Mouse (Mus musculus): ENCODE results near the gene Gm42372. TPM values are rescaled to one million over a fixed set of nuclear protein-coding genes. Genes with fewer than 3 reads are reported as not detected.

The Gm42372 gene
- total RNA-seq, 2 experiments from 2014 or later: 1.6 to 2.0 TPM

DNA sequence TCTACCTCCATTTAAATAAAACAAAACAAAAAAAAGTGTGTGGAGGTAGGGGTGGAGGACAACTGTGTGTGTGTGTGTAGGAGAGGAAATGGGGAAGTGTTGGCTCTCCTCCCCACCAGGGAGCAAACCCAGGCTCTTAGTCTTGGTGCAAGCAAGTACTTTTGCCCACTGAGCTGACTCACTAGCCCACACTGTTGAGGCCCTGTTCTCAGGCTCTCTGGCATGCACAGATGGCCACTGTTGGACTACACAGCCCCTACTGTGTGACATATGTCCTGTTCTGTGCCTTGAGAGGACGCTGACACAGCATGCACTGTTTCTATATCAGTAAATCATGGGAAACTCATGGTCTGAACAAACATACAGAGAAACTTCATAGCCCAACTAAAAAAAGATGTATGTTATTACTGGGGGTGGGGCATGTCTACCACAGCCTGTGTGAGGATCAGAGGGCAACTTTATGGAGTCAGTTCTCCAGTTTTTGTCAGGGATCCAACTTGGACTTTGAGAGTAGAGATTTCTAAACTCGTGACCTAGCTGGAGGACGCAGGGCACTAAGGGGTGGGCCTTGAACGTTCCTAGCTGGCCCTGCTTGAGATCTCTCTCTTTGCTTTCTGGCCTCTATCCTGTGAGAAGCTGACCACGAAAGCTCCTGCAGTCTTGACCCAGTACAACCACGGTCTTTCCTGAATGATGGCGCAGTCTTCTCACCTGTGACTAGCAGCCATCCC is 20.5 kb downstream of the Gm42372 start:
- DNase-seq (ENCODE audit: low spot score in 2 of 2): no peak

DNA sequence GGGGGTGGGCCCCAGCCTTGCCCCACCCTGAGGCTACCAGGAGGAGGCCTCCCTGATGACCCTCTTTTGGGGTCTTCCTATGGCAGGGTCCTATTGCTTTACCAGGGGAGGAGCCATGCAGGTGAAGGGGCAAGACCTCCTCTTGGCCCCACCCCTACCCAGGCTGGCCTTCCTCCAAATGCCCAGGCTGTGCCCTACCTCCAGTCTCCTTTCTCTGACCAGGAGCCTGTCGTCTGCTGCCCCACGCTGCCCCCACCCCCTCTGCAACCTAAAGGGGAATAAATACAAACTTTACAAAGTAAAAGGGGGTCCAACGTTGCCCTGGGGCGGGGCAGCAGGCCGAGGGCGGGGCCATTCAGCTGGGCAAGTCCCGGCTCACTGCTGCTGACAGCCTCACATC is 21.8 kb downstream of the Gm42372 start:
- DNase-seq (ENCODE audit: low spot score in 2 of 2): no peak

DNA sequence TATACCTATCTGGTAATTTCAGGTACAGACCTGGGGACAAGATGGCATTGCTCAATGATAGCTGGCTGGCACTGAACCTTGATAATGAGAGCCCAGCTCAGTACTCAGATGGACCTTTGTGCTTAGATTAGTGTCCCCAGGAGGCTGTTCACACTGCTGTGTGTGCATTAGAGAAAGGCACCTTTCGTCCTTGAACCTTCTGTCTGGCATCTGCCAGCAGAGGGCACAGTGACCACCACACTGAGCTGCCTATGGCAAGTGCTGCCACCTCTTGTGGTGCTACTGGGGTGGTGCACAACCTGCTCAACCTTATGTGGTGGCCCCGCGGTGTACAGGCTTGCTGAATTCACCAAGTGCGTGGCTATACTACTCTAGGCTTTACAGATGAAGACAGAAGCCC is 24.4 kb downstream of the Gm42372 start:
- no peak for DNase-seq (ENCODE audit: low spot score in 2 of 2)

DNA sequence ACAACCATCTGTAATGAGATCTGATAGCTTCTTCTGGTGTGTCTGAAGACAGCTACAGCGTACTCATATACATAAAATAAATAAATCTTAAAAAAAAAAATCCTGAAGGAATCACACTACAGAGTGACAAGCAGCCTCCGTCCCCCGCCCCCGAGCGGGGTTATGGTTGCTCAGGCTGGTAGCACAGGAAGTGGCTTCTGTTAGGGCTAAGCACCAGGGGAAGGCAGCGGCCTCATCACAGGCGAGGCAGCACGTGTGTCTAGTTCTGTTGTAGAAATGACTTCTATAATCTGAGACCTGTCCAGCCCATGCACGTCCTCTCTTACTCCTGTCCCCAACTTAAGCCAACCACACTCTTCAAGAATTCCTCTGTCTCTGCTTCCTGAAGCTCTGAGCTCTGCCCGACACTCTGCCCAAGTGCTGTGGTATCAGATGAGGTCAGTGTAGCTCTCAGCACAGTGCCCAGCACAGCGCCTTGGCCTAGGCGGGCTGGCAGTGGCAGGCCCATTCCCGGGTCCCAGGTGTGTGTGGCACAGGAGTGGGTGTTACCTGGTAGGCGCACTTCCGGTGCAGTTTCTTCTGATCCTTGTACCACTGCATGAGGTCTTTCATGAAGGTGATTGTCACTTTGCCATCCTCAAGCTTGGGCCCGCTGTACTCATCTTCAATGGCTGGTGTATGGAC is 26.6 kb downstream of the Gm42372 start:
- DNase-seq (ENCODE audit: low spot score in 2 of 2): no peak

DNA sequence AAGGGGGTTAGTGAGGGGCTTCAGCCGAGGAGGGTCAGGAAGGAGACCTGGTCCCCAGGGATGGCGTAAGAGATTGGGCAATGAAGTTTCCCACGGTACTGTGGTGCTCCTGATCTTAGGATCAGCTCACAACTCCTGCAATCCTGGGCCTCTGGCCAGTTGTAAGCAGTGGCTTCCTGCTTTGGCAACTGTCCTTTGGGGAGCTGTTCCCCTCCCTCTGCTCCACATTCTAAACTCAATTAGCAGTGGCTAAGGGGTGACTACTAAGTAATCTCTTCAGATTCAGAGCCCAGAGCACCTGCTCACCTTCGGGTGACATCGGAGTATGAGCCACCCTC is 27.1 kb downstream of the Gm42372 start:
- no peak for DNase-seq (ENCODE audit: low spot score in 2 of 2)

DNA sequence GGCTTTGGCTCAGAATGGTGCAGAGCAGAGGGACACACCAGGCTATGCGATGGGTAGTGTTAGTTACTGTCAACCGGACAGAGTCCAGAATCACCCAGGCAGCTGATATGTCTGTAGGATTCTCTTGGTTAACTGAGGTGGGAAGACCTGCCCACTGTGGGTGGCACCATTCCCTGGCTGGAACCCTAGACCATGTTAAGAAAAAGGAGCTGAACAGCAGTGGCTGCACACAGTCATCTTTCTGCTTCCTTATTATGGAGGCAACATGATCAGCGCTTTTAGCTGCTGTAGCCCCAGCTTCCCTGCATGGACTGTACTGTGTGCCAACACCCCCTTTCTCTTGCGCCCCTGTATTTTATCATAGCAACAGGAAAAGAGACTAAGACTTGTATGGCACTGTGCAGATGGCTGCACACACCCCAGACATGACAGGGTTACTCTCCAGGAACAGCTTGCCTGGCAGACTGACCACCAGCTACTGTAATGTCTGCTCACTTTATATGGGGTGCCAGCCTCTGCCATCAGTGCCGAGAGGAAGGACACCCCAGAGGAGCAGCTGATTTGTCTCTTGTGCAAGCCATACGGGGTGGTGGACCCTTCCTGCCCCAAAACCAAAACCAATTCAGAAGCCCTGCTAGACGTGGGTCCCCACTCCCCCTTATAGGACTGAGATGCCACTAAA is 29.2 kb downstream of the Gm42372 start:
- no peak for DNase-seq (ENCODE audit: low spot score in 2 of 2)

DNA sequence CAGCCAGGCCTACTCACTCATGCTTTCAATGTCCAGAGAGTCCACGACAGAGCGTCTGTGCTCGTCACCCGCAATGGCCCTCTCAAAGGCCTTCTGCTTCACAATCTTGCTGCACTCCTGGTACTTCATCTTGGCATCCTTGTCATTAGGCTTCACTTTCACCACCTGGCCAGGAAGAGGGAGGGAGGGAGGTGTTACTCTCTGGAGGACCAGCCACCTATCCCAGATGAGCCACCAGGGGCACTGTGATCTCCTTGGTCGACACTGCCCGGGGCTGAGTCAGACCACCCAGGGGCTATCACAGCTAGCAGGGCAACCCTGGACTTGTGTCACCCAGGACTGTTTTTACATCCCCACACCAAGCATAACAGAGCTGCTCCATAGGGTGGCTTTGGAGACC is 32.5 kb downstream of the Gm42372 start:
- DNase-seq (ENCODE audit: low spot score in 2 of 2): no peak

DNA sequence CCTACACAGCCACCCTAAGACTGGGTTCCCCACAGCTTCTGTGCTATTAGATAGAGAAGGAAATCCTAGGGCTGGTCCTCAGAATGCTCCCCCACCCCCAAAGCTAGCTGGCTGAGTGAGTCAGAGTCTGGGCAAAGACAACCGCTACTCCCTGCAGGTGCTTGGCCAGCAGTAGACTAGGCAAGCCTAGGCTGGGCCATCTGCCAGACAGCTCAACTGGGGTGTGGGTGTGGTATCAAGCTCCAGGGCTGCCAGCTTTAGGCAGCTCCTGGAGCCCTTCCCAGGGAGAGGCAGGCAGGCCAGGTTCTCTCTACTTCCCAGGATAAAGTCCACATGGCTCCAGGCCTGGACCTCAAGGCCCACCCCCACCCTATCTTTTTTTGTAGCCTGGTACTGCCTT is 34.1 kb downstream of the Gm42372 start:
- DNase-seq (ENCODE audit: low spot score in 2 of 2): peak; percentile 70 to 73

DNA sequence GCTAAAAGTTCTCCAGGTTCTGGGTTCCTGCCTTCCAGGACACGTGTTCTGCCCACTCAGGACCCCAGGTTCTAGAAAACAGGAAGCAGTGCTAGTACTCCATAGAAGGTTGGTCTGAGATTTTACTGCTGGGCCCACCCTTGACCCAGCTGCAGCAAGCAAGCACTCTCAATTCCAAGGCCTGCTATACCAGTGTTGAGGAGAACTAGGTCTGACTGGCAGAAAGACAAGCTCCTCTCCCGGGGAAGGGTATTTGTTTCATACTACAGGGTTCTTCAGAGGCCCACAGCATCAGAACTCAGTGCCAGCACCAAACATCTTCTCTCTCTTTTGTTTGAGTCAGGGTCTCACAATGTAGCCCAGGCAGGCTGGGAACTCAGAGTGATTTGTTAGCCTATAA is 35.0 kb downstream of the Gm42372 start:
- no peak for DNase-seq (ENCODE audit: low spot score in 2 of 2)

DNA sequence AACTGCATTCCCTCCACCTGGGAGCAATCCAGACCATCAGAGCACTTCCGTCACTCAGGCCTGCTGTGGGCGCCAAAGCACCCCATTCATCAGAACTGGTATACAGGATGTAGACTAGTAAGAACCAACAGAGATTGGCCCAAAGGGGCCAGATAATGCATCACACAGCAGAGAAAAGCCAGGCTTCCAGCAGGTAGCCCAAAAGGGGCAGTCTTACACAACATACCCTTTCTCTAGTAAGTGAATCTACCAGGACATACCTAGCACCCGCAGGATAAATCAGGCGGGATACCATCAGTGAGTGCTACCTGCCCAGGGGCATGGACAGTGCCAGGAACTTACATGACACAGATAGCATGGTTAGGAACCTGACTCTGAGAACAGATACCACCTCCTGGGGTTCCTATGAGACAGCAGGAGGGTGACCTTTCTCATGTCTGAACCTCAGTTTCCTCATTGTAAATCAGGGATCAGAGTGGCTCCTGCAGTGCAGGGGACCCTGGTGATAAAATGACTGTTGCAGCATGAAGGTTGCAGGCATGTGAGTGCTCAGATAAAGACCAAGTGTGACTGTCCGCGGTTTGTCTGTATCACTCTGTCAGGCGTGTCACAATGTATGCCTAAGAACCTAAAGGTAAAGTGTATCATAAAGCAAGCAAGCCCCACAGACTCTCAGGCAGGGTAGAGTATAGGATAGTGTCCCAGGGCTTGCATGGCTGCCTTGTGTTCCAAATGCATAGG is 36.7 kb downstream of the Gm42372 start:
- no peak for DNase-seq (ENCODE audit: low spot score in 2 of 2)

DNA sequence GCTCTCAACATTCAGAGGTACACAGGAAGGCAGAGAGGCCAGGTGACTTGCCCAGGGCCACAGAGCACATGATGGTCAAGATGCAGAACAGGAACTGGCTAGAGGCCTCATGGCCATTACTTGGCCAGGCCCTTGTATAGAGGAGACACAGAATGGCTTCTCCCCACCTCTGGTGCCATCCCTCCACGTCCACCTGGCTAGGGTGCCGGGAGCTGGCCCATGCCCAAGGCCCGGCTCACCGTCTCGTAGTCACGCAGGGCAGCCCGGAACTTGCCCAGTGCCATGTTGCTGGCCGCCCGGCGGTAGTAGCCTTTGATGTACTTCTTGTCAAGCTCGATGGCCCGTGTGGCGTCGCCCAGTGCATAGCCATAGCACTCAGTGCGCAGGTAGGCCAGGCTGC is 39.3 kb downstream of the Gm42372 start:
- DNase-seq (ENCODE audit: low spot score in 2 of 2): no peak

DNA sequence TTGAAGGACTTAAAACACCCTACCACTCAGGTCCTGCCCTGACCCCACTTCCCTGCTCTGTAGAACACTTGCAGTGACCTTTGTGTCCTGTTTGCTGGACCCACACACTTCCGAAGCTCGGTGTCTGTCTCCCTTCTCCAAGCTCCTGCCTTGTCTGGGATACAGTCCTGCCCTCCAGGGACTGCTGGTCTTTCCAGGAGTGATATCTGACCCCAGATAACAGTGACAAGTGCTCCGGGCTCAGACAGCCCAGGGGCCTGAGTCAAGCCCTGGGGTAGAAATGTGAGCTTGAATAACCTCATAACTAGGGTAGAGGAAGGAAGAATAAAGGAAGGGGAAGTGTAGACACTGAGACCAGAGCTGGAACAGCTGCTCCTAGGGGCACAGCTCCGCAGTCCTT is 40.8 kb downstream of the Gm42372 start:
- no peak for DNase-seq (ENCODE audit: low spot score in 2 of 2)

DNA sequence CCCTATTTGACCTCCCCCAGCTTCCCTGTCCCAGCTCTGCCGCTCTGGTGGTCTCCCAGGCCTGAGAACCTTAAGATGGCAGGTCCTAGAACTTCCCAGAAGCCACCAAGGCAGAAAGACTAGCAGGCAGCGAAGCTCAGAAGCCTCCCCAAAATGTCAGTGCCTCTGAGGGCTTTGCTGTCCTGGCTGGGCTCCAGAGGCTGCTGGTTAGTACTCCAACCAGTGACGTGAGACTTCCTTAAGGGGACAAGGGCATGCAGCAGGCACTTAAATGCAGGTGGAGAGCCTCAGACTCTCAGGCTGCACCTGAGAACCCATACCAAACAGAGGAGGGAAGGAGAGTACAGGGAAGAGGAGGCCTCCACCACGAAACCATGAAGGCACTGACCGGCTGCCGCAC is 41.3 kb downstream of the Gm42372 start:
- DNase-seq (ENCODE audit: low spot score in 2 of 2): no peak

DNA sequence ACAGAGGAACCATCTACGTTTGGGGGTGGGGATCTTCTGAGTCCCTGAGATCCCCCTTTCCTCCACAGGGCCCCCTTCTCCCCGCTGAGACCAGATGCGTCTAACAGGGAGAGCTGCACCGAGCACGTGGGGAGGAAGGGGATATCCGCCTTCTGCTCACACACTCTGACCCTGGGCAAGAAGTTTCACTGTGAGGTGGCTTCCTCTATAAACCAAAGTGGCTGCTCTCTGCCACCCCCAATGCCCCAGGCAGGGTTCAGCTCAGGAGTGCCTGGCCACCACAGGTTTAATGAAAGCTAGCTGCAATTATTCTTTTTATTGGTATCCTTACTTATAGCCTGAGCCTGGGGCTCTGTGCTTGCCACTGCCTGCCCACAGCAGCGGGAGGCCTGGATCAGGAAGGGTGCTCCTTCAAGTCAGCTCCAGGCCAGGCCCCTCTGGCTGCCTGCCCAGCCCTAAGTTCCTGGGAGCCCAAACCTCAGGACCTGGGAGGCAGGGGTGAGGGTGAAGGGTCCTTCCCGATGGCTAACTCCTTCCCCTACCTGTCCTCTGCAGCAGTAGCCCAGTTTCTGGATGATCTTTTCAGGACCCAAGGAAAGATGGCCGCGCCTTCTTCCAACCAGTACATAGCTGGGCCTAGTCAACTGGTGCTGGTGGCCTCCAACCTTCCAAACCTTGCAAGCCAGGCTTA is 42.1 kb downstream of the Gm42372 start:
- no peak for DNase-seq (ENCODE audit: low spot score in 2 of 2)

DNA sequence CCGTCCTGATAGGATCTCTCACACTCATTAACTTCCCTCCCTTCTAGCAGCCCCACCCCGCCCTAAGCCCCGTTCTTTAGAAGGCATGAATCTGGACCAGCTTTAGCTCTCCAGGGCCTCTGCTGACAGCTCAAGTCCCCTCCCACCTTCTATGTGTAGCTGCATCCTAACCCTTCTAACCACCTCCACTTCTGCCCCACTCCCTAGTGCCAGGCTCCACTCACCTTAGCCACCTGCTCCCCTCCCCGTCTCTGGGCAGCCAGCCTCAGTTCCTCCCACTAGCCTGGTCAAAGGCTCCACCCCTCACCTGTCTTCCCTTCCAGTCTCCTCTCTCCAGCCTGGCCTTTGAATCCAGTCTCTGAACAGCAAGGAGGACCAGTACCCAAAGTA is 42.6 kb downstream of the Gm42372 start:
- DNase-seq (ENCODE audit: low spot score in 2 of 2): no peak

DNA sequence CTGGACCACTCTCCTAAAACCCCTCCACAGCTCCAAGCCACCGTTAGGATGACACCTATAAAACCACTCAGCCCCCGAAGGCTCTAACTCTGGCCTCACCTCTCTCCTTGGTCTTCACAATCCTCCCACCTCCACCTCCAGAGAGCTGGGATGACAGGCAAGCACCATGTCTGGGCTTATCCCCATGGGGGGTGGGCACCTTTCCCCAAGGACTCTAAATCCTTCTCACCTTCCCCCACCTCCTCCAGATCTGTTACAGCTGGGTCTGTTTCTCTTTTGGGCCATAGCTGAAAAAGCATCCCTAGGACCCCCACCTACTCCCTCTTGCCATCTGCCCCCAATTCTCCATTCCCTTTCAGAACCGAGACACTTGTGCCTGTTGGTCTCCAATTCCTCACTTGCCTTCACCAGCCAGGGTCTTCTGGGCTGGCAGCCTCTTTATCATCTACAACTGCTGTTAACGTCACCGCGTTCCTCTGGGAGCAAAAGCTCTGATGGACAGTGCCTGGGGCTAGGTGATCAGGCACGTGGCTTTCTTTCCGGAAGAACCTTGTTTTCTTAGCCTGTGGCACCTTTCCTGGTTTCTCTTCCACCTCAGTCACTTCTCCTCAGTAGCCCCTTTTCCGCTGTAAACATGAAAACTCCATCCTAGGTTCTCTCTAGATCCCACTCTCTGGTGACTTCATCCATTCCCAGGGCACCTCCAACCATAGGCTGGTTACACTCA is 43.2 kb downstream of the Gm42372 start:
- no peak for DNase-seq (ENCODE audit: low spot score in 2 of 2)

DNA sequence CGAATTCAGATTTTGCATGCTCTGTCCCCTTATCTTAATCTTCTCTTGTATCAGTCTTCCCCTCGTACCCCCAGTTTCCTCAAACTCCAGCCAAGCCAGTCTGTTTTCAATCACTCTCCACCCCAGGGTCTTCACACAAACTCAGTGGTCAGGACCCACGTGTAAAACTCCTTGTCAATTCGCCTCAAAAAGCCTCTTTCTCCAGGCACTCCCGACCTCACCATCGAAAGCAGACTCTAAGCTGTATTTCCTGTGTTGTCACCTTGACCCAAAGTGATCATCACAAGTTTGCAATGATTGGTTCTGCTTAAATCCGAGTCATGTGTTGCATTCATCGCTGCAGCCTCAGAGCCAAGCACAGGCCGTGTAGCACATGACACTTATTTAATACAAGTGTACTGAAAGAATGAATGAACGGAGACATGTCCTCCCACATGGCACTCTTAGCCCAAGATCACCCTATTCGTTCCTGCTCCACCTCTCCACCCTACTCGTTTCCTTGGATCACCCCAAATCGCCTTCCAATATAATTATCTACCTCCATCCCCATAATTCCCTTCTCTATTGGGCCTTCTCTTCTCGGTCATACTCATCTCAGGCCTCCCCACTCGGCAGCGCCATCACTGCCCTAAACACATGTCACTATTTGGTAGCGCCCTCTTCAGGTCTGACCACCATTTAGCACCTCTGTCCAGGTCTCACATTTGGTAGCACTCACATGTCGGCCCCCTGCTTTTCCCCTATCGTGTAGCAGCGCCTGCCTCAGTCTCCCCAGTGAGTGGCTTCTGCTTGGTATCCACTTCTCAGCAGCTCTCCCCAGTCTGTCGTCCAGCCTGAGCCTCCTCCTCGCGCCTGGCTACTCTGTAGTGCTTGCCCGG is 44.1 kb downstream of the Gm42372 start:
- no peak for DNase-seq (ENCODE audit: low spot score in 2 of 2)

DNA sequence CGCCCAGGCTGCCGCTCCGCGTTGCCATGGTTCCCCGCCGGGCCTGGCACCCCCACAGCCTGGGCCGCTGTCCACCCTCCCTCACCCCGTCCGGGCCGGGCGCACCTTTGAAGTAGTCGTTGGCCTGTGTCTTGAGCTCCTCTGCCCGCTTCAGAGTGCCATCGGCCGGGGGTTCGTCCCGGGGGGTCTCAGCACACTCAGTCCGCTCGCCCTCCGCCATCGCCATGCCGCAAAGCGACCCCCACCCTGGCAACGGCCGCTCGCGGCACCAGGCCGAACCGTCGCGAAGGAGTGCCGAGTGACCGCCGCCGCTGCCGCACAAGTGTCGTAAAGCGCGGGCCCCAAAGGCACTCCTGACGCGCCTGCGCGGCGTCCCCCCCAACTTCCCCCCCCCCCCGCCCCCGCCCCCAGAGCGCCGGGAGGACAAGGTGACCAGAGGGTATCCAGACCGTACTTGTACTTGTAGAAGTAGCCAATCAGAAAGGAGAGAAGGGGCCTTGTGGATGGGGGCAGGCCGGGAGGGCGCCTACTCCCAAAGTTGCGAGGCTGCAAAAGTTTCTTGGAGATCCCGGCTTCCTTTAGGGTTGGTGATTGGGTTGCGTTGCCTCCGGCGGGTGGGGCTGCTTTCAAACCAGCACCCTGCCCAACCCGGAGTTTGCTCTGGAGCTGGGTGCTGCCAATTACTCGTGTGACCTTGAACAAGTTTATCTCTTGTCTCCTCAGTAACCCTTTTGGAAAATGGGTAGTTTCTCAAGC is 44.9 kb downstream of the Gm42372 start, which contains the start of gene Ppp5c:
Ppp5c (minus strand) TSS at position 337 of the 756 bp plus-strand sequence.
- peak; percentile 81 to 84 for DNase-seq (ENCODE audit: low spot score in 2 of 2)

DNA sequence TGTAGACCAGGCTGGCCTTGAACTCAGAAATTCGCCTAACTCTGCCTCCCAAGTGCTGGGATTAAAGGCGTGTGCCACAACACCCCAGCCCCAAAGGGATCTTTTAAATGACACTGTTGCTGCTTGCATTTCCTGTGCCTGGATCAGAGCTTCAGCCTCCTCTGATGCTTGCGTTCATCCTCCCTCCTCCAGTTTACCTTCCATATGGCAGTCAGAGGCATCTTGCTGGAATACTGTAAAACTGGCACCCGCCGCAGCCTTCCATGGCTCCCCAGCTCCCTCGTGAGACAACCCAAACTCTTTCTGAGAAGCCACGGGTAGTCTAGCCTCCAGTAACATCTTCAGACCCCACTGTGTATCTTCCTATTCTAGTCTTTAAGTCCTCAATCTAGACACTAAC is 46.0 kb downstream of the Gm42372 start:
- DNase-seq (ENCODE audit: low spot score in 2 of 2): no peak
